Mouse (Mus musculus): ENCODE data around the gene Raver2.
"Not testable (repeated sequence)": the region's sequence is repeated elsewhere in the genome, so short reads cannot be mapped to it uniquely, and the experiment has no call there.

Raver2 gene

DNA sequence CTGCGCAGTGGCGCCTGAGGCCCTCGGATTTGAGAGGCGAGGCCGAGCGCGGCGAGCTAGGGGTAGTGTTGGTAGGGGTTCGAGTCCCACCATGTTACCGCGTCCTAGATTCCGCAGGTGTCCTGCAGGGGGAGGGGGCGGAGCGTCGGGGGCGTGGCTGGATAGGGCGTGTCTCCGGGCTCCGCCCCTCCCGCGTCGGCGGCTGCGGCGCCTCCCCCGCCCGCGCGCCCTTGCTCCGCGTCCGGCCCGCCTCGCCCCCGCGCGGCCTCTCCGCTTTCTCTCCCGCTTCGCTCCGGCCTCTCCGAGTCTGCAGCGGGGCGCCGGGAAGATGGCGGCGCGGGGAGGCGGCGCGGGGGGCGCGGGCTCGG lies at the start of gene Raver2:
Gene Raver2 (plus strand): TSS at position 198 of the 368 bp plus-strand sequence.
- peak; percentile 58 for DNase-seq (ENCODE audit: low spot score)

GRCm38 (mm10) chr4:101020596-101020995 lies 48.2 kb upstream of the Raver2 start, which contains the start of gene Gm10577:
Gene Gm10577 (minus strand): TSS chr4:101020696.
- DNase-seq (ENCODE audit: low spot score): no peak

DNA sequence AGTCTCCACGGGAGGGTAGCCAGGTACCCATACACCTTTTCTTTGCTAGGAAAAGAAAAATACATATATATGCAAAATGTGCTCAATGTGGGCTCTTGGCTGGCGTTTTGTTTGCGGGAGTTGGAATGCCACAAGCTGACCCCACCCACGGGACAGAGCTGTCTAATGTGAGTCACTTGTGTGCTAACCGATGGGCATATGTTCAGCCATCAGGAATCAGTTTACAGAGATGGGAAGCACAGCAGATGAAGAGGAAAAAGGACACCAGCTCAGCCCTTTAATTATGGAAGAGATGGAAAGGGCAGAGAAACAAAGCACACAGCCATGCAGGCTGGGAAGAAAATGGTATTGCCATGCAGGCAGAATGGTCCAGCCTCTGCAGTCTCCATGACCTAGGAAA lies 42.2 kb upstream of the Raver2 start:
- DNase-seq (ENCODE audit: low spot score): no peak

- peak; percentile 8 for DNase-seq (ENCODE audit: low spot score)
Observed at GRCm38 (mm10) chr4:101026995-101027394, 41.8 kb upstream of the Raver2 start.

GRCm38 (mm10) chr4:101027852-101028411 lies 40.9 kb upstream of the Raver2 start:
- DNase-seq (ENCODE audit: low spot score): no peak

GRCm38 (mm10) chr4:101033047-101033446 lies 35.7 kb upstream of the Raver2 start:
- no peak for DNase-seq (ENCODE audit: low spot score)

DNA sequence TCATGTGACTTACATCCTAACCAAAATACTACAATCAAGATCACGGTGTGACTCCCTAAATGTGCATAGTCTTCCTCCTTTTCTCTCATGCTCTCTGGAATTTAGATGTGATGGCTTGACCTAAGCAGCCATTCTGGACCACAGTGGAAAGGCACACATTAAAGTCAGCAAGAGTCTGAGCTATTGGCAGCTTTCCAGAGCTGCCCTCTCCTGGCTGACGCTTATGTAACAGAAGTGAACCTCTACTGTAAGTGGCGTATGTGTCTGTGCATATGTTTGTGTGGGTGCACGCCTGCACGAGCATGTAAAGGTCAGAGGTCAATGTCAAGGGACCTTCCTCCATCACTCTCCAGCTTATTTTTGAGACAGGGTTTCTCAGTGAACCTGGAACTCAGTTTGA lies 33.7 kb upstream of the Raver2 start:
- no peak for DNase-seq (ENCODE audit: low spot score)

DNA sequence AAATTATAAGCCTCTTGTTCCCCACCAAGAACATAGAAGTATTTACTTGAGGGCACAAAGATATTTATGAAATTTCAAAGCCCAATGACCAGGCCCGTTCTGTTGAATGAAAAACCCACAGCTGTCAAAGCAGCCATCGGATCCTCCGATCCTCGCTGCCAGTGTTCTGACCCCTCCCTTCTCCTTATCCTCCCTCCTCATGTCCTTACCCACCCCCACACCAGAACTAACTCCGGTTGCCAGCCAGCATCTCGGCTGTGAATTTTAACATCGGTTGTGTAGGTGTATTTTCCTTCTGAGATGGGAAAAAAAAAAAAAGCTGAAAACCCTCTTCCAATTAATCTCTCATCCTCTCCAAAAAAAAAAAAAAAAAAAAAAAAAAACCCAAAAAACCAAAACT lies 31.6 kb upstream of the Raver2 start:
- DNase-seq (ENCODE audit: low spot score): no peak

- no peak for DNase-seq (ENCODE audit: low spot score)
Observed at GRCm38 (mm10) chr4:101043691-101044090, 25.1 kb upstream of the Raver2 start.

- no peak for DNase-seq (ENCODE audit: low spot score)
Observed at GRCm38 (mm10) chr4:101044149-101044548, 24.6 kb upstream of the Raver2 start.

GRCm38 (mm10) chr4:101046576-101046975 lies 22.2 kb upstream of the Raver2 start:
- no peak for DNase-seq (ENCODE audit: low spot score)

GRCm38 (mm10) chr4:101062146-101062545 lies 6.6 kb upstream of the Raver2 start:
- DNase-seq (ENCODE audit: low spot score): no peak

DNA sequence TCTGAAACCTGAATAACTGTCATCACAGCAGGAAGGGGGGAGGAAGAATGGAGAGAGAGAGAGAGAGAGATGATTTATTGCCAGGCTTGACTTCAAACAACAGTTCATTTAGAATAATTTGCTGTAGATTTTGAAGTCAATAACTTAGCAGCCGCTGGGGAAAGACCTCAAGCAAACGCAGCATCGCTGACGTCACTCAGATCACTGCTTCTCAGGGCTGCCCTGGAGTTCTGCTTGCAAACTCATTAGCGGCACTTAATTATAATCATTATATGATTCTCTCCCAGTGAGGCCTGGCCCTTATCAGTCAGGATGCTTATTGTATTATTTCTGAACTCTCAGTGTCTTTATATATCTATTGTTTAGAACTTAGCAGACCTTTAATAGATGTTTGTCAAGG lies 2.4 kb upstream of the Raver2 start:
- no peak for DNase-seq (ENCODE audit: low spot score)

DNA sequence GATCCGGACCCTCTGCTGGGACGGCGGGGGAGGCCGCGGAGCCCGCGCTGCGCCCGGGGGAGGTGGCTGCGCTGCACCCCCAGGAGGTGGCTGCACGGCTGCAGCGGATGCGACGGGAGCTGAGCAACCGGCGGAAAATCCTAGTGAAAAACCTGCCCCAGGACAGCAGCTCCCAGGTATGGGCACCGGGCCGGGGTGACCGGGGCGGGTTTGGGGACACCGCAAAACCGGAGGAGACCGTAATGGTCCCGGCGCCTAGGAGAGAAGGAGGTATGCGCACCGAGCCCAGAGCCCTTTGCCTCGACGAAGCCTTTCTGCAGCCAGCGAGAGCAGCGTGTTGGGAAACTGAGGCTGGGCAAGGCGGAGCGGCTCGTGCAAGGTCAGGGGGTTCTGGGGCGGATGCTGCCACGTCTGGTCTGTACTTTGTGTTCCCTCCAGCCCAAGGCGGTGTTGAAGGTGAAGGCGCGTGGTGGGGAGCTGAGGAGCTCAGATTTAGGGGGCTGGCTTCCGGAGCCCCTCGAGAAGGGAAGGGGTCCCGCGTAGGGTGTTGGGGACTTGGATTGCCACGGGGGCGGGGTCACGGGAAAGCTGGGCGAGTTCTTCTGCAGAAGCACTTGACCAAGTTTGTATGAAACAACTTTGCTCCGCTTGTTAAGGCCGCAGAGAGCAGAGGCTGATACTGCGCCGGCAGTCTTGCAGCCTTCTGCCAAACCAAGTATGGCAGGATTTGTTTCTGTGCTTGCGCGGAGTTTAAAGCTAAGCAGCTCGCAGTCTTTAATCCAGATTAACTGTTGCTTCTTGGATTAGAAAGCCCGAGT lies 580 bp downstream of the Raver2 start:
- DNase-seq (ENCODE audit: low spot score): peak; percentile 46

DNA sequence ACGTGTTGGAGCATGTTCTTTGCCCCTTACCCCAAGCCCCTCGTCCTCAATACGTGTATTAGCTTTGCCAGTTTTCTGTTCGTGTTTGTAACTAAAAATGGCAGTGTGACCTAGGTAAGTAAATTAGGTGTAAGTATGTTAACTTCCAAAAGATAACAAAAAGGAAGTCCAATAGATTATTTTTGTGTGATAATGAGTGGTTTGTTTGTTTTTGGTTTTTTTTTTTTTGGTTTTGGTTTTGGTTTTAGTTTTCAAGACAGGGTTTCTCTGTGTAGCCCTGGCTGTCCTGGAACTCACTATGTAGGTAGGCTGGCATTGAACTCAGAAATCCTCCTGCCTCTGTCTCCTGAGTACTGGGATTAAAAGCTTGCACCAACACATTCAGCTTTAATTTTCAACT lies 2.8 kb downstream of the Raver2 start:
- DNase-seq (ENCODE audit: low spot score): no peak

- DNase-seq (ENCODE audit: low spot score): no peak
Observed at GRCm38 (mm10) chr4:101076425-101076824, 7.6 kb downstream of the Raver2 start.

DNA sequence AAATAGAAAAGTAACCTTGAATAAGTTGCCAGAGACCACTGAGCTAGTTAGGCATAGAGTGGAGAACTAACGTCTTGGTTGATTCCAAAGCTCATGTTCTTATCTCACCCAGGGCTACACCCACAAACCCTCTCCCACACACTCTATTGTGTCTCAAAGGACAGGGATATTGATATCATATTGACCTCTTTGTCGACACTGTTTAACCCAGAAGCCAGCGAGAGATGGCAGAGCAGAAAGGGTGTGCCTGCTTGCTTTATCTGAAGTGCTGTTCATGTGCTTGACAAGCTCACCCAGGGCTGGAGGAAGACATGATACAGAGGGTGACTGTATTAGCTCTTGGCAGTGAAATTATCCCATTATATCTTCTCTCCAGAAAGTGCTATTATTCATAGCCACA lies 11.2 kb downstream of the Raver2 start:
- DNase-seq (ENCODE audit: low spot score): no peak

GRCm38 (mm10) chr4:101082176-101082888 lies 13.5 kb downstream of the Raver2 start:
- peak; percentile 8 for DNase-seq (ENCODE audit: low spot score)

DNA sequence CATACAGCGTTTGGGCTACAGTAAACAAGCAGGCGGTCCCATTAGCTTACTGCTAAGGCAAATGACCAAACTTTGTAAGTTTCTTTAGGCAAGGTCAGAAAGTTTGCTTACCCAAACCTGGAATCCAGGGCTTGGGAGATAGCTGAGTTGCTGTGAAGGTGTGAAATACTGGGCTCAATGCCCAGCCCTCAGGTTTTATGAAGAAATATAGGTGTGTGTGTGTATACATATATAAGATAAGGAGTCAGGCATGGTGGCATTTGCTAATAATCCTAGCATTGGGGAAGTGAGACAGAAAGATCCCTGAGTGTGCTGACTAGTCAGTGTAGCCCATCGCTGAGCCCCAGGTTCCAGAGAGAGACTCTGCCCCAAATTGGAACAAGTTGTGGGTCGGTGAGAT lies 16.1 kb downstream of the Raver2 start:
- DNase-seq (ENCODE audit: low spot score): no peak

DNA sequence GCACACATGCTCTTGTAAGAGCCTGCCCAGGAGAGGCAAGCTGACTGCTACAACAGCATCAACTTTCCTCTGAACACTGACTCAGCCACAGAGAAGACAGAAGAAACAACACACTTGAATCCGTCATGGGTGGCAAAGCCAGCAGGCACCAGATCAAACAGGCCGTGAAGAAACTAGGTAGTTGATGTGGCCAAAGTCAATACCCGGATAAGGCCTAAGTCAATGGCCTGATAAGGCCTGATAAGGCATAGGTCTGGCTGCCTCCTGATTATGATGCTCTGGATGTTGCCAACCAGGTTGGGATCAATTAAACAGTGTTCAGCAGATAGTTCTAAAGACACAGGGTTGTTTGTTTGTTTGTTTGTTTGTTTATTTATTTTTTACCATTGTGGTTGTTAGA lies 17.3 kb downstream of the Raver2 start:
- no peak for DNase-seq (ENCODE audit: low spot score)

DNA sequence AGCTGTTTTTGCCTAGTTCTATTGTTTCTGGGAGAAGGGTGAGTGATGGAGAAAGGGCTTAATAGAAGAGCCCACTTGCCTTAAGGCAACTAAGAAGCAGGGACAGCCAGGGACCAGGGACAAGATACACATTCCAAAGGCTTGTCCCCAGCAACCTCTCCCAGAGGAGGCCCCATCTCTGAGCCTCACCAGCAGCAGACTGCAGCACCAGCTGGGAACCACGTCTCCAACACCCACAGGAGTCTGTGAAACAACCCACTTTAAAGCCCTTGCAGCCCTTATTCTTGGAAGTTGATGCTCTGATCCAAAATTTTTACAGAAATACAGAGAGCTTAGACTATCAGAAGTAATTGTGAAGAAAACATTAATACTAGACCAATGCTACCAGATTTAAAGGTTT lies 18.9 kb downstream of the Raver2 start:
- DNase-seq (ENCODE audit: low spot score): no peak

GRCm38 (mm10) chr4:101090630-101091029 lies 21.8 kb downstream of the Raver2 start:
- not testable (repeated sequence) for DNase-seq (ENCODE audit: low spot score)

DNA sequence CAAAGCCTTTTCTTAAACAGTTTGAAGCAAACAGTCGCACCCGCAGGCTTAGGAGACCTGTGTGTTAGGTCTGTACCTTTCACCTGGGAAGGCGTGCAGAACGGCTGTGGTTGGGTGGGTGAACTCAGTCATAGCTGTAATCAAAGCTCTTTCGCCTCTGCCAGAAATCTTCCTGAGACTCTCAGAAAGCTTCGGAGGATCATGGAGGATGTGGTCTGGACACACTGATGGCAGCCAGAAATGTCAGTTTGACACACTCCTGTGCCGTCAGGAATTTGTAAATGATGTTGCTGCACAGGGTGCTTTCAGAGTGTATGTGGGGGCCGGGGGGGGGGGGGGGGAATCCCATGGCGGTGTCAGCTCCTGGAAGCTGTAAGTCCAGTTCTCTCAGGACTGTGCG lies 24.5 kb downstream of the Raver2 start:
- DNase-seq (ENCODE audit: low spot score): peak; percentile 48

Data from yolk sac, embryonic 10.5 days (tissue).